27 mouse cellular contexts compared by ENCODE assay signal in genomic region chr16:44988667-44989357, GRCm38 (mm10). TPM values are rescaled to one million over a fixed set of nuclear protein-coding genes. Genes with fewer than 3 reads are reported as not detected.
DNase-seq lines count a peak whose midpoint lies in the region; ATAC-seq and TF ChIP-seq lines count a peak whose summit lies in the region.
"Had no signal": no experiment of that assay in that cellular context is flagged by ENCODE, and none has a peak within 500 bp of the region (broad histone marks: within the 10 kb centered on the region; RNA-seq: fewer than 3 reads in every experiment).

No protein-coding gene starts in this region.

- H3K27me3 ChIP-seq in lung, postnatal 0 days (replicated peaks; ENCODE audit: insufficient read depth, low read length): no peaks in the 10 kb centered on the region
- H3K27me3 ChIP-seq in kidney, embryonic 15.5 days: no peaks in the 10 kb centered on the region
- H3K27me3 ChIP-seq: embryonic facial prominence, embryonic 12.5 days; forebrain, embryonic 15.5 days had no signal

- no peaks in the 10 kb centered on the region for H3K9me3 ChIP-seq in lung, postnatal 0 days (ENCODE audit: low read length)
- no peaks in the 10 kb centered on the region for H3K9me3 ChIP-seq in kidney, embryonic 15.5 days (replicated peaks)
- H3K9me3 ChIP-seq: embryonic facial prominence, embryonic 12.5 days; forebrain, embryonic 15.5 days; G1E; heart, embryonic 10.5 days; hindbrain, embryonic 10.5 days had no signal

- peak; percentile 74 for DNase-seq in lung, postnatal 0 days (ENCODE audit: low spot score)
- DNase-seq in lung, postnatal 10 days: no peak
- DNase-seq in right cerebral cortex, postnatal 25 days: no peak
- DNase-seq: adrenal gland, adult 8-10 months; adrenal gland, postnatal 36 days; B cell, adult 2 months; cerebellum, adult 11 months; cerebellum, adult 8-10 months; cerebellum, postnatal 14 days; gastrocnemius, postnatal 10 days; heart, postnatal 14 days had no signal

- no peak for TF ChIP-seq CTCF in lung, postnatal 0 days (IDR thresholded peaks at IDR 0.05)

- H3K27ac ChIP-seq in lung, postnatal 0 days (ENCODE audit: low read length): no peak overlapping the region
- peak overlapping the region; percentile 43 for H3K27ac ChIP-seq in macrophage
- no peak overlapping the region for H3K27ac ChIP-seq in kidney, embryonic 15.5 days
- H3K27ac ChIP-seq: embryonic facial prominence, embryonic 12.5 days; forebrain, embryonic 15.5 days; heart, embryonic 10.5 days; hindbrain, embryonic 10.5 days; hindbrain, embryonic 14.5 days had no signal

- no peaks in the 10 kb centered on the region for H3K4me1 ChIP-seq in lung, postnatal 0 days (ENCODE audit: insufficient read depth, low read depth, low read length)
- no peaks in the 10 kb centered on the region for H3K4me1 ChIP-seq in kidney, embryonic 15.5 days
- H3K4me1 ChIP-seq: embryonic facial prominence, embryonic 12.5 days; forebrain, embryonic 15.5 days; heart, embryonic 10.5 days; hindbrain, embryonic 10.5 days had no signal

- H3K4me2 ChIP-seq in lung, postnatal 0 days (replicated peaks; ENCODE audit: low read depth, low read length): no peak overlapping the region
- no peak overlapping the region for H3K4me2 ChIP-seq in kidney, embryonic 15.5 days
- H3K4me2 ChIP-seq: embryonic facial prominence, embryonic 12.5 days; forebrain, embryonic 15.5 days; hindbrain, embryonic 14.5 days had no signal

- H3K4me3 ChIP-seq in lung, postnatal 0 days (ENCODE audit: low read depth, low read length): no peak overlapping the region
- H3K4me3 ChIP-seq in macrophage (ENCODE audit: inconsistent target): no peak overlapping the region
- H3K4me3 ChIP-seq in kidney, embryonic 15.5 days (replicated peaks): no peak overlapping the region
- H3K4me3 ChIP-seq: embryonic facial prominence, embryonic 12.5 days; forebrain, embryonic 15.5 days; heart, embryonic 10.5 days; hindbrain, embryonic 10.5 days had no signal

- 66% methylated on average over 4 of the region's 4 CpGs for WGBS in lung, postnatal 0 days
- WGBS in macrophage (ENCODE audit: missing documents): 49% methylated on average over 4 of the region's 4 CpGs
- 88% methylated on average over 4 of the region's 4 CpGs for WGBS in kidney, embryonic 15.5 days

- no peak overlapping the region for H3K9ac ChIP-seq in lung, postnatal 0 days (replicated peaks; ENCODE audit: low read depth)
- H3K9ac ChIP-seq in kidney, embryonic 15.5 days: no peak overlapping the region
- H3K9ac ChIP-seq: embryonic facial prominence, embryonic 12.5 days; forebrain, embryonic 15.5 days; hindbrain, embryonic 14.5 days had no signal

- ATAC-seq in lung, postnatal 0 days: peak; percentile 38
- ATAC-seq in common myeloid progenitor, adult 5-6 weeks (replicated peaks; ENCODE audit: low read depth, poor library complexity, severe bottlenecking): peak; percentile 64
- peak; percentile 75; the same call in 1 of the 2 replicates for ATAC-seq in neutrophil, adult 5-6 weeks (ENCODE audit: extremely low read depth, insufficient number of reproducible peaks, low FRiP score, poor library complexity, severe bottlenecking)
- ATAC-seq in kidney, embryonic 15.5 days (replicated peaks; ENCODE audit: low FRiP score): no peak
- ATAC-seq: CD4-positive, CD25-positive, alpha-beta regulatory T cell, adult 4 months; forebrain, embryonic 15.5 days had no signal

- peak; percentile 28; the same call in 1 of the 2 replicates for TF ChIP-seq EP300 in lung, postnatal 0 days (IDR thresholded peaks at IDR 0.05)

- no peaks in the 10 kb centered on the region for H3K79me2 ChIP-seq in macrophage (ENCODE audit: inconsistent target)

- H3K36me3 ChIP-seq in lung, postnatal 0 days (ENCODE audit: insufficient read depth, low read length): no peaks in the 10 kb centered on the region
- no peaks in the 10 kb centered on the region for H3K36me3 ChIP-seq in macrophage (ENCODE audit: inconsistent target)
- H3K36me3 ChIP-seq in kidney, embryonic 15.5 days: no peaks in the 10 kb centered on the region
- H3K36me3 ChIP-seq: embryonic facial prominence, embryonic 12.5 days; forebrain, embryonic 15.5 days; G1E; heart, embryonic 10.5 days; hindbrain, embryonic 10.5 days had no signal

RNA-seq across cellular contexts. Expression of gene Cd200r3, which starts 45.3 kb away (rescaled TPM):
- 0.87 and 0.92 TPM in 2 replicates for polyA plus RNA-seq in lung, postnatal 0 days (2015; fragmentation: Nextera tagmentation; extraction: Ambion mirVana)
- 0.14 TPM in 1 of 2 replicates, not detected in the other for total RNA-seq in common myeloid progenitor, adult 5-6 weeks (2017)
- 1 to 10 TPM in 5 of 26 experiments, under 1 TPM in 5, not detected in 16; 0.33 to 1.4 (median 0.91) TPM for total RNA-seq in macrophage (2018; cell fraction: chromatin; rRNA removed)
- total RNA-seq in macrophage (2018; cell fraction: cytosol; rRNA removed): under 1 TPM in 17 of 26 experiments, not detected in 9; 0.11 to 0.58 (median 0.24) TPM
- total RNA-seq in macrophage (2018; cell fraction: nucleus; rRNA removed): 1 to 10 TPM in 3 of 26 experiments, under 1 TPM in 12, not detected in 11; 0.14 to 1.1 (median 0.64) TPM
- polyA plus RNA-seq in macrophage (2018): 0.21 to 0.37 TPM in 2 of 3 replicates, not detected in the other
- 1.5 and 4.2 TPM in 2 replicates for total RNA-seq in neutrophil, adult 5-6 weeks (2017)
- 0.22 and 0.29 TPM in 2 replicates for polyA plus RNA-seq in kidney, embryonic 15.5 days (2015; fragmentation: Nextera tagmentation; extraction: Ambion mirVana)
- total RNA-seq: adrenal gland, postnatal 36 days had no signal
- polyA plus RNA-seq: brain, embryonic 14.5 days; cortical plate, adult 2 months; embryonic facial prominence, embryonic 12.5 days; forebrain, embryonic 11.5 days; forebrain, embryonic 15.5 days; frontal cortex, adult 2 months; gonadal fat pad, adult 2 months; hindbrain, embryonic 10.5 days; hindbrain, embryonic 14.5 days had no signal
